Mouse (Mus musculus) layer of hippocampus, postnatal 25 days (tissue): ENCODE results near the gene Naaladl1. TPM values are rescaled to one million over a fixed set of nuclear protein-coding genes. Genes with fewer than 3 reads are reported as not detected.
"Not testable (repeated sequence)": the region's sequence is repeated elsewhere in the genome, so short reads cannot be mapped to it uniquely, and the experiment has no call there.

Experiments used
- DNase-seq, 2 experiments: peaks; one replicate each; pipeline ENCODE4 v3.0.0; 2022; ENCODE audit warnings: mixed read lengths in 2 of 2, low spot score in 1 of 2; ENCODE audit errors: extremely low spot score in 1 of 2
- total RNA-seq, 2 experiments: library from RNA; stranded (reverse); gene quantifications; 2 replicates each; pipeline ENCODE4 v1.2.3; 2021

Naaladl1 gene
- total RNA-seq, 2 experiments from 2014 or later, result not detected

- DNase-seq, result no peak
Observed at GRCm38 (mm10) chr19:6126789-6127580, 21.4 kb downstream of the Naaladl1 start.

GRCm38 (mm10) chr19:6127760-6128341, 22.3 kb downstream of the Naaladl1 start, which contains the start of gene Snx15:
TSS of gene Snx15 (minus strand) at chr19:6128304.
- DNase-seq, result peak; percentile 78 to 93

GRCm38 (mm10) chr19:6130414-6131128, 25.0 kb downstream of the Naaladl1 start:
- DNase-seq, result not testable (repeated sequence)

GRCm38 (mm10) chr19:6132171-6132827, 26.7 kb downstream of the Naaladl1 start:
- no peak for DNase-seq

DNA sequence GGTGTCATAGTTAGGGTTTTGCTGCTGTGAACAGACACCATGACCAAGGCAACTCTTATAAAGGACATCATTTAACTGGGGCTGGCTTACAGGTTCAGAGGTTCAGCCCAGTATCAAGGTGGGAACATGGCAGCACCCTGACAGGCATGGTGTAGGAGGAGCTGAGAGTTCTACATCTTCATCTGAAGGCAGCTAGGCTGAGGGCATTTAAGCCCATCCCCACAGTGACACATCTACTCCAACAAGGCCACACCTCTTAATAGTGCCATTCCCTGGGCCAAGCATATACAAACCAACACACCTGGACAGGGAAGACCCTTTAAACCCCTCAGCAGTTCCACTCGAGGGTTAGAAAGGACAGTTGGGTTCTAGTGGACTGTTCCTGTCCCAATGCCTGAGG, 27.6 kb downstream of the Naaladl1 start:
- not testable (repeated sequence) for DNase-seq

DNA sequence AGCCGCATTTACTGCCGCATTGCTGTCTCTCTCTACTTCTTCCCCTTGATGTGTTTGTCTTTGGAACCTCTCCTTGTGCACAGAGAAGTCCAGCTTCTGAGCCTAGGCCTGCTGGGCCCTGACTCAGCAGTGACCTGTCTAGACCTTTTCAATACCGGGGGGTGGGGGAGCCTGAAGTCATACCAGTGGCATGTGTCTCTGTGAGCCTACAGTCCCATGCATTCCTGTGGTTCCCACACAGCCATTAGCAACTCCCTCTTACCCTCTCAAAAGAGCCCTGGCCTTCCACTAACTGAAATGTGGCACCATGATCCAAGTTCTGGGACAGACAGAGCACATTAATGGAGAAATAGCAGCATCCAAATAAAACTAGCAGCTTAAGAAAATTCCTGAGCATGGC, 30.8 kb downstream of the Naaladl1 start:
- no peak for DNase-seq

- no peak for DNase-seq
Observed at GRCm38 (mm10) chr19:6139701-6140100, 34.1 kb downstream of the Naaladl1 start.

DNA sequence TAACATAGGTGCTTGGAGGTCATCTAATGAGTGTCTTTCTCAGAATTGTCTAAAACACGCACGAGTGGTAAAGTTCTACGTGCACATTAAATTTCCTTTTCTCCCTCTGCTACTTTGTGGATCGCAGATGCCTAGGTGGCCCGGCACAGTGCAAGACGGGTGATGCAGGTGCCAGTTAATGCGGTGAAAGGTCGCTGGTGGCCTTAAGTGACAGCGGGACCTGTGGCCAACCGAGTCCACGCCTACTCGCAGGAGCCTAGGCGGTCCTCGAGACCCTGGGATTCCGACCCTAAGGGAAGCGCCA, 34.7 kb downstream of the Naaladl1 start:
- DNase-seq, result no peak

DNA sequence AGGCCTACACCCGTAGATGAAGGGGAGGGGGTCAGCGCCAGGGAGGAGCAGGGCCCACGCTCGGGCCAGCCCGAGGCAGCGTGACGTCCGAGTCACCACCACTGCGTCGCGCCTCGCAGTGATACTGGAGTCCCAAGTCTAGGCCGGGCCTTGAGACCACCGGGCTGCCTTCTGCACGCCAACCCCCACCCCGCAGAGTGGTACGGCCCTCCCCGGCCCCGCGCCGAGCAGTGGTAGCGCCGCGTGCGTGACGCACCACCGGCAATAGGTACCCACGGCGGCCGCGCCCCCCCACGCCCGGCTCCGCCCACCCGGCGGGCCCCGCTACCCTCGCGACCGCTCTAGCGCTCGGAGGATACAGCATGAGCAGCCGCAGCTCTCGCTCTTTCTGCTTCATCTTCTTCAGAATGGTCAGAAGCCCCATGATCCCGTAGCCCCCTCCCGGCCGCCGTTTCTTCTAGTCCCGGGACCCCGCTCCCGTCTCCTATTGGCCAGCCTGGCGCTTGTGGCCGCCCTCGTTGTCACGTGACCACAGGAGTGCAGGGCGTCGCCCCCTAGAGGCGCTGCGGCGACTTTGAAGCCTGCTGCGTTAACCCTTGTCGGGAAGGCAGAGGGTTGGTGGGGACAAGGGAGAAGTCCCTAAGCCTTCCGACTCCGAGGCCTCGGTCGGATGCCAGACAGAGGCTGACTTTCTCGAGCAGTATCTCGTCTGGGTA, 35.3 kb downstream of the Naaladl1 start, which contains the start of gene Batf2:
TSS of gene Batf2 (plus strand) at position 306 of the 716 bp plus-strand sequence.
- peak; percentile 81 to 90 for DNase-seq

DNA sequence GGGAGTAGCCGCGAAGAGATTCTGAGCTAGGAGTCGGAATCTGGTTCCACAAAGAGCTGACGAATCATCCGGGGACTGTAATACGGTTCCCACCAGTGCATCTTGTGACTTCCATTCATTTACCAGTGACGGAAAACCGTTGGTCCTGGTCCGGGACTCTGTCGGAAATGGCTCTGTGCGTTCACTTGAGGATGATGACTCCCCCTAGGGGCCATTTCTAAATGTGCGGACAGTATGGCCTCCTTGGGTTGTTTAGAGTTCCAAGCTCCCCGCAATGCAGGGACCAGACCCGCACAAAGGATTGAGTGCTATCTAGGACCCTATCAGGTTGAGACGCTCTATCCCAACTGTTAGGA, 35.8 kb downstream of the Naaladl1 start, which contains the start of gene Arl2:
TSS of gene Arl2 (minus strand) at position 155 of the 356 bp plus-strand sequence.
- DNase-seq, result peak in 1 of 2 experiments; percentile 68

GRCm38 (mm10) chr19:6144842-6145241, 39.3 kb downstream of the Naaladl1 start:
- DNase-seq, result no peak

GRCm38 (mm10) chr19:6155174-6155573, 49.6 kb downstream of the Naaladl1 start:
- no peak for DNase-seq

DNA sequence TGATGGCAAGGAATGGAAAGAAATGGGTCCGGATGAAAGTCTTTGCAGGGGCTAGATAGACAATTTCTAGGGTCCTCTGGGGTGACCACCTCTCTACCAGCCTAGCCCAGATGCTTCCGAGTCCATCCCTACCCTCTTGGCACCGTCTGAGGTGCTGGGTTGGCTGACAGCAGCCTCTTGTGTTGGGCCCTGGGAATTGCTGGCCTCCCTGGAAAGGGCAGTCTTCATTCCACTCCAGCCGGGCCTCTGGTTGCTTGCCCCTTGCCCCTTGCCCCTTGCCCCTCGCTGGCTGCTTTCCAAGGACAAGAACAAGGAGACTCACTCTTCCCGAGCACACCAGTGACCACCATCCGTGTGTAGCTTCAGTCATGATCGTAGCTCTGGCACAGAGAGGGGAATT, 50.8 kb downstream of the Naaladl1 start:
- DNase-seq, result no peak

GRCm38 (mm10) chr19:6157220-6157619, 51.6 kb downstream of the Naaladl1 start:
- no peak for DNase-seq

- no peak for DNase-seq
Observed at GRCm38 (mm10) chr19:6163872-6164547, 58.4 kb downstream of the Naaladl1 start.

Other genes with a start within 250 kb of the Naaladl1 start
- 10 to 100 TPM; 15.6 to 15.8 TPM for gene Frmd8, start 230.5 kb upstream of the Naaladl1 start, total RNA-seq
- 1 to 10 TPM; 3.1 to 3.4 TPM for gene Slc25a45, start 228.0 kb upstream of the Naaladl1 start, total RNA-seq
- gene Tigd3, start 211.6 kb upstream of the Naaladl1 start, total RNA-seq, result 1 to 10 TPM; 3.4 TPM
- 10 to 100 TPM; 82.5 to 95.6 TPM for gene Dpf2, start 192.8 kb upstream of the Naaladl1 start, total RNA-seq
- 1 to 10 TPM; 6.3 to 6.4 TPM for gene Cdc42ep2, start 181.0 kb upstream of the Naaladl1 start, total RNA-seq
- 1 to 10 TPM; 5.4 to 6.5 TPM for gene Pola2, start 141.6 kb upstream of the Naaladl1 start, total RNA-seq
- not detected for gene Slc22a20, start 119.6 kb upstream of the Naaladl1 start, total RNA-seq
- 10 to 100 TPM; 20.5 to 21.9 TPM for gene Capn1, start 89.9 kb upstream of the Naaladl1 start, total RNA-seq
- gene Syvn1, start 59.2 kb upstream of the Naaladl1 start, total RNA-seq, result 10 to 100 TPM; 41.8 to 45.7 TPM
- gene Mrpl49, start 48.0 kb upstream of the Naaladl1 start, total RNA-seq, result 10 to 100 TPM; 43.1 to 47.4 TPM
- 100 to 1,000 TPM; 588 to 687 TPM for gene Fau, start 47.9 kb upstream of the Naaladl1 start, total RNA-seq
- 10 to 100 TPM; 38.0 to 41.5 TPM for gene Znhit2, start 44.6 kb upstream of the Naaladl1 start, total RNA-seq
- gene Tm7sf2, start 37.4 kb upstream of the Naaladl1 start, total RNA-seq, result 10 to 100 TPM; 27.8 to 28.8 TPM
- 10 to 100 TPM; 83.7 to 96.3 TPM for gene Vps51, start 28.6 kb upstream of the Naaladl1 start, total RNA-seq
- gene Tmem262, start 25.7 kb upstream of the Naaladl1 start, total RNA-seq, result not detected
- not detected for gene Gm28374, start 23.5 kb upstream of the Naaladl1 start, total RNA-seq
- 10 to 100 TPM; 37.1 to 44.2 TPM for gene Zfpl1, start 20.8 kb upstream of the Naaladl1 start, total RNA-seq
- gene Cdca5, start 20.8 kb upstream of the Naaladl1 start, total RNA-seq, result under 1 TPM in 1 of 2 experiments, not detected in 1; 0.37 TPM
- not detected for gene AC131692.1, start 11.4 kb upstream of the Naaladl1 start, total RNA-seq
- gene Sac3d1, start 12.9 kb downstream of the Naaladl1 start, total RNA-seq, result 10 to 100 TPM; 15.5 to 17.9 TPM
- 10 to 100 TPM; 36.7 to 40.7 TPM for gene Snx15, start 22.5 kb downstream of the Naaladl1 start, total RNA-seq
- under 1 TPM; 0.45 to 0.69 TPM for gene Batf2, start 35.2 kb downstream of the Naaladl1 start, total RNA-seq
- gene Arl2, start 35.8 kb downstream of the Naaladl1 start, total RNA-seq, result 10 to 100 TPM; 75.5 to 76.1 TPM
- gene Majin, start 78.6 kb downstream of the Naaladl1 start, total RNA-seq, result not detected
- gene Gpha2, start 120.6 kb downstream of the Naaladl1 start, total RNA-seq, result not detected
- gene Ppp2r5b, start 130.1 kb downstream of the Naaladl1 start, total RNA-seq, result 100 to 1,000 TPM; 137 to 146 TPM
- gene Atg2a, start 135.9 kb downstream of the Naaladl1 start, total RNA-seq, result 10 to 100 TPM; 31.1 to 38.3 TPM
- gene Ehd1, start 170.9 kb downstream of the Naaladl1 start, total RNA-seq, result 10 to 100 TPM; 84.9 to 88.6 TPM
- 1 to 10 TPM; 3.9 to 4.6 TPM for gene Cdc42bpg, start 200.7 kb downstream of the Naaladl1 start, total RNA-seq
- 10 to 100 TPM; 63.3 to 64.8 TPM for gene Men1, start 229.2 kb downstream of the Naaladl1 start, total RNA-seq
- 10 to 100 TPM; 66.3 to 78.4 TPM for gene Map4k2, start 235.4 kb downstream of the Naaladl1 start, total RNA-seq